Mouse (Mus musculus): ENCODE data around the gene Eloa. TPM values are rescaled to one million over a fixed set of nuclear protein-coding genes. Genes with fewer than 3 reads are reported as not detected.

The Eloa gene
- polyA plus RNA-seq, 1 experiment: 17.2 TPM

- no peaks in the 10 kb centered on the region for H3K36me3 ChIP-seq (ENCODE audit: control insufficient read depth, insufficient read depth)
- H3K4me3 ChIP-seq: no peak overlapping the region
- H3K79me2 ChIP-seq (ENCODE audit: control insufficient read depth, insufficient read depth): peaks cover 14% of the 10 kb centered on the region
- H3K27me3 ChIP-seq (ENCODE audit: control insufficient read depth, insufficient read depth, insufficient read length): no peaks in the 10 kb centered on the region
- TF ChIP-seq TCF12 (IDR thresholded peaks at IDR 0.05; ENCODE audit: insufficient read depth, poor library complexity, severe bottlenecking): no peak
- no peak for TF ChIP-seq SRF (IDR thresholded peaks at IDR 0.05; ENCODE audit: control insufficient read depth, insufficient read length, low read depth)
- no peak for TF ChIP-seq E2F4 (IDR thresholded peaks at IDR 0.05; ENCODE audit: insufficient read depth)
- no peak for TF ChIP-seq USF1 (IDR thresholded peaks at IDR 0.05; ENCODE audit: low read depth)
- TF ChIP-seq TCF3 (IDR thresholded peaks at IDR 0.05; ENCODE audit: insufficient read length, low read depth): no peak
- TF ChIP-seq CEBPB (IDR thresholded peaks at IDR 0.05; ENCODE audit: insufficient read depth, poor library complexity, severe bottlenecking): no peak
- TF ChIP-seq MYOG (IDR thresholded peaks at IDR 0.05; ENCODE audit: control insufficient read depth in 1 of 3, insufficient read depth in 1 of 3, insufficient read length in 2 of 3, low read depth in 2 of 3): no peak
- no peak for TF ChIP-seq POLR2AphosphoS2 (IDR thresholded peaks at IDR 0.05; ENCODE audit: insufficient read length, low read depth)
- TF ChIP-seq REST (IDR thresholded peaks at IDR 0.05; ENCODE audit: insufficient read depth, insufficient read length): no peak
- no peak overlapping the region for H3ac ChIP-seq (ENCODE audit: control insufficient read depth, insufficient read length)
- no peak overlapping the region for H3K4me2 ChIP-seq (ENCODE audit: low read depth)
Measured at GRCm38 (mm10) chr4:135968271-135968869, 53.2 kb downstream of the Eloa start.

DNA sequence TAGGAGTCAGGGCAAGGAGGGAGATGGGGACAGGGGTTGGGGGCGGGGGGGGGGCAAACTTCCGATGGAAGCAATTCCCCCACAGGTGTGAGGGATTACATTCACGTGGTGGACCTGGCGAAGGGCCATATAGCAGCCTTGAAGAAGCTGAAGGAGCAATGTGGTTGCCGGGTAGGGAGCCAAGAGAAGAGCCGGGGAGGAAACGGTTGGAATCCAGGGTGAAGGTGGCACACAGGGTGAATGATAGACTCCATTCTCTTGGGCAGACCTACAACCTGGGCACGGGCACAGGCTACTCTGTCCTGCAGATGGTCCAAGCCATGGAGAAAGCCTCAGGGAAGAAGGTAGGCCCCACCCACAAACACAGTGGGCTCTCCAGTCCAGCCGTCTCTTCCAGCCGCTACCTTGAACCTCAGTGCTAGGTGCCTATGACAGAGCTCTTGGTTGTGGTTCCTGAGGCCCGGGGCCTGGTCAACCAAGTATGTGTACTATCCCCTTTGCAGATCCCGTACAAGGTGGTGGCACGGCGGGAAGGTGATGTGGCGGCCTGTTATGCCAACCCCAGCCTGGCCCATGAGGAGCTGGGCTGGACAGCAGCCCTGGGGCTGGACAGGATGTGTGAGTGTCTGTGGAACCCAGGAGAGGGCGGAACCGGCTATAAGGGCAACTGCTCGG lies 54.3 kb downstream of the Eloa start:
- no peaks in the 10 kb centered on the region for H3K27me3 ChIP-seq (ENCODE audit: control insufficient read depth, insufficient read depth, insufficient read length)
- H3K79me2 ChIP-seq (ENCODE audit: control insufficient read depth, insufficient read depth): peaks cover 14% of the 10 kb centered on the region
- no peak overlapping the region for H3ac ChIP-seq (ENCODE audit: control insufficient read depth, insufficient read length)
- TF ChIP-seq POLR2A (IDR thresholded peaks at IDR 0.05; ENCODE audit: insufficient read length, low read depth) (no peak), CEBPB (IDR thresholded peaks at IDR 0.05; ENCODE audit: insufficient read depth, poor library complexity, severe bottlenecking) (no peak), MYOG (IDR thresholded peaks at IDR 0.05; ENCODE audit: control insufficient read depth in 1 of 3, insufficient read depth in 1 of 3, insufficient read length in 2 of 3, low read depth in 2 of 3) (no peak), REST (IDR thresholded peaks at IDR 0.05; ENCODE audit: insufficient read depth, insufficient read length) (no peak), TCF12 (IDR thresholded peaks at IDR 0.05; ENCODE audit: insufficient read depth, poor library complexity, severe bottlenecking) (no peak), SRF (IDR thresholded peaks at IDR 0.05; ENCODE audit: control insufficient read depth, insufficient read length, low read depth) (no peak), MAX (IDR thresholded peaks at IDR 0.05; ENCODE audit: low read depth) (no peak)
- no peak overlapping the region for H3K4me3 ChIP-seq
- H3K36me3 ChIP-seq (ENCODE audit: control insufficient read depth, insufficient read depth): no peaks in the 10 kb centered on the region
- no peak overlapping the region for H3K4me2 ChIP-seq (ENCODE audit: low read depth)

DNA sequence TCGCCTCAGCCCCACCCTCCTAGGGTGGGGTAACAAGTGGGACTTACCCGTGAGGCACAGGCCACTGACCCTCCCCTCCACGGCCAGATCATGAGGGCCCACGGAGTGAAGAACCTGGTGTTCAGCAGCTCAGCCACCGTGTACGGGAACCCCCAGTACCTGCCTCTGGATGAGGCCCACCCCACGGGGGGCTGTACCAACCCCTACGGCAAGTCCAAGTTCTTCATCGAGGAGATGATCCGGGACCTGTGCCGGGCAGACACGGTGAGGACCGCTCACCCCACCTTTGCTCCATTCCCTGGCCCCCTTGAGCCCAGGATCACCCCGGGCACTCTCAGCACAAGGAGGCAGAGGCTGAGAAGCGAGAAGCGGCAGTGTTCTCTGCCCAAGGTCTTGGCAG lies 55.3 kb downstream of the Eloa start:
- H3K4me3 ChIP-seq: no peak overlapping the region
- H3K36me3 ChIP-seq (ENCODE audit: control insufficient read depth, insufficient read depth): no peaks in the 10 kb centered on the region
- no peak overlapping the region for H3K4me2 ChIP-seq (ENCODE audit: low read depth)
- TF ChIP-seq SRF (IDR thresholded peaks at IDR 0.05; ENCODE audit: control insufficient read depth, insufficient read length, low read depth) (no peak), E2F4 (IDR thresholded peaks at IDR 0.05; ENCODE audit: insufficient read depth) (no peak), POLR2A (IDR thresholded peaks at IDR 0.05; ENCODE audit: insufficient read length, low read depth) (no peak), MAX (IDR thresholded peaks at IDR 0.05; ENCODE audit: low read depth) (no peak), MYOG (IDR thresholded peaks at IDR 0.05; ENCODE audit: control insufficient read depth in 1 of 3, insufficient read depth in 1 of 3, insufficient read length in 2 of 3, low read depth in 2 of 3) (no peak), TCF12 (IDR thresholded peaks at IDR 0.05; ENCODE audit: insufficient read depth, poor library complexity, severe bottlenecking) (no peak), MYOD1 (IDR thresholded peaks at IDR 0.05; ENCODE audit: control insufficient read depth in 1 of 3, insufficient read length in 2 of 3, low read depth in 2 of 3) (no peak), USF1 (IDR thresholded peaks at IDR 0.05; ENCODE audit: low read depth) (no peak), CEBPB (IDR thresholded peaks at IDR 0.05; ENCODE audit: insufficient read depth, poor library complexity, severe bottlenecking) (no peak), REST (IDR thresholded peaks at IDR 0.05; ENCODE audit: insufficient read depth, insufficient read length) (no peak), TCF3 (IDR thresholded peaks at IDR 0.05; ENCODE audit: insufficient read length, low read depth) (no peak), POLR2AphosphoS2 (IDR thresholded peaks at IDR 0.05; ENCODE audit: insufficient read length, low read depth) (no peak)
- no peaks in the 10 kb centered on the region for H3K27me3 ChIP-seq (ENCODE audit: control insufficient read depth, insufficient read depth, insufficient read length)
- H3ac ChIP-seq (ENCODE audit: control insufficient read depth, insufficient read length): no peak overlapping the region
- H3K79me2 ChIP-seq (ENCODE audit: control insufficient read depth, insufficient read depth): peaks cover 4% of the 10 kb centered on the region

DNA sequence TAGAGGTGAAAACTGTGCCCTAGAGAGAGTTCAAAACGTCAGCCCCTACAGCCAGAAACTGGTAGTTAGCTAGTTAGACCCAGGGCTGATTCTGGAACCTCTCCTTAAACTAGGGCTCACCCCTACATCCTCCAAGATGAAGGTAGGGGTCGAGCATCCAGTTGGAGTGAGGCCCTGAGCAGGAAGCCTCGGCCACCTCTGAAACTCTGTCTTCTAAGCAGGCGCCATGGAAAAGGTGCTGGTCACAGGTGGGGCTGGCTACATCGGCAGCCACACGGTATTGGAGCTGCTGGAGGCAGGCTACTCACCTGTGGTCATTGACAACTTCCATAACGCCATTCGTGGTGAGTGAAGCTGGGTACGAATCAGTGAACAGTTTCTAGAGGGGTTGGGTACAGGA lies 56.5 kb downstream of the Eloa start:
- TF ChIP-seq E2F4 (IDR thresholded peaks at IDR 0.05; ENCODE audit: insufficient read depth): no peak
- no peak for TF ChIP-seq POLR2AphosphoS2 (IDR thresholded peaks at IDR 0.05; ENCODE audit: insufficient read length, low read depth)
- no peak for TF ChIP-seq CEBPB (IDR thresholded peaks at IDR 0.05; ENCODE audit: insufficient read depth, poor library complexity, severe bottlenecking)
- TF ChIP-seq MYOD1 (IDR thresholded peaks at IDR 0.05; ENCODE audit: control insufficient read depth in 1 of 3, insufficient read length in 2 of 3, low read depth in 2 of 3): no peak
- no peak for TF ChIP-seq TCF3 (IDR thresholded peaks at IDR 0.05; ENCODE audit: insufficient read length, low read depth)
- no peak for TF ChIP-seq MAX (IDR thresholded peaks at IDR 0.05; ENCODE audit: low read depth)
- no peak for TF ChIP-seq SRF (IDR thresholded peaks at IDR 0.05; ENCODE audit: control insufficient read depth, insufficient read length, low read depth)
- no peak for TF ChIP-seq USF1 (IDR thresholded peaks at IDR 0.05; ENCODE audit: low read depth)
- no peak for TF ChIP-seq TCF12 (IDR thresholded peaks at IDR 0.05; ENCODE audit: insufficient read depth, poor library complexity, severe bottlenecking)
- no peak for TF ChIP-seq REST (IDR thresholded peaks at IDR 0.05; ENCODE audit: insufficient read depth, insufficient read length)
- no peak for TF ChIP-seq POLR2A (IDR thresholded peaks at IDR 0.05; ENCODE audit: insufficient read length, low read depth)
- TF ChIP-seq MYOG (IDR thresholded peaks at IDR 0.05; ENCODE audit: control insufficient read depth in 1 of 3, insufficient read depth in 1 of 3, insufficient read length in 2 of 3, low read depth in 2 of 3): no peak
- peaks cover 2% of the 10 kb centered on the region for H3K36me3 ChIP-seq (ENCODE audit: control insufficient read depth, insufficient read depth)
- peak overlapping the region; percentile 95 for H3K4me2 ChIP-seq (ENCODE audit: low read depth)
- H3ac ChIP-seq (ENCODE audit: control insufficient read depth, insufficient read length): no peak overlapping the region
- no peaks in the 10 kb centered on the region for H3K79me2 ChIP-seq (ENCODE audit: control insufficient read depth, insufficient read depth)
- H3K4me3 ChIP-seq: peak overlapping the region; percentile 97
- no peaks in the 10 kb centered on the region for H3K27me3 ChIP-seq (ENCODE audit: control insufficient read depth, insufficient read depth, insufficient read length)
